Mouse (Mus musculus): ENCODE measurements around the gene Slc3a2. TPM values are rescaled to one million over a fixed set of nuclear protein-coding genes. Genes with fewer than 3 reads are reported as not detected.

The Slc3a2 gene
- polyA plus RNA-seq, 1 experiment from 2014 or later, result 161 TPM

GRCm38 (mm10) chr19:8706132-8706667 is 17.0 kb downstream of the Slc3a2 start:
- H3K27me3 ChIP-seq (ENCODE audit: control insufficient read depth, insufficient read depth, low read length), result no peaks in the 10 kb centered on the region
- peaks cover 12% of the 10 kb centered on the region; the same call in 1 of the 2 replicates for H3K4me1 ChIP-seq (replicated peaks; ENCODE audit: control insufficient read depth, insufficient read depth, low read length)
- H3K27ac ChIP-seq, result no peak overlapping the region
- WGBS, result 88% methylated on average over 7 of the region's 7 CpGs
- H3K4me3 ChIP-seq (replicated peaks; ENCODE audit: low read length), result no peak overlapping the region
- DNase-seq (ENCODE audit: low spot score), result no peak
- ATAC-seq (ENCODE audit: low FRiP score), result no peak
- H3K9ac ChIP-seq, result no peak overlapping the region
- no peak overlapping the region for H3K4me2 ChIP-seq (replicated peaks)
- H3K36me3 ChIP-seq (replicated peaks; ENCODE audit: control insufficient read depth, insufficient read depth), result peaks cover 48% of the 10 kb centered on the region
- no peaks in the 10 kb centered on the region for H3K9me3 ChIP-seq (ENCODE audit: control insufficient read depth, low read length)

- H3K4me1 ChIP-seq (replicated peaks; ENCODE audit: control insufficient read depth, insufficient read depth, low read length), result 0 out of 2 replicates have a peak, but pooled peaks cover 2% of the 10 kb centered on the region
- DNase-seq (ENCODE audit: low spot score) (no peak), ATAC-seq (ENCODE audit: low FRiP score) (no peak)
- no peaks in the 10 kb centered on the region for H3K9me3 ChIP-seq (ENCODE audit: control insufficient read depth, low read length)
- no peak overlapping the region for H3K4me3 ChIP-seq (replicated peaks; ENCODE audit: low read length)
- peaks cover 38% of the 10 kb centered on the region for H3K36me3 ChIP-seq (replicated peaks; ENCODE audit: control insufficient read depth, insufficient read depth)
- no peaks in the 10 kb centered on the region for H3K27me3 ChIP-seq (ENCODE audit: control insufficient read depth, insufficient read depth, low read length)
- no peak overlapping the region for H3K4me2 ChIP-seq (replicated peaks)
- 76% methylated on average over 6 of the region's 6 CpGs for WGBS
- H3K9ac ChIP-seq, result no peak overlapping the region
- no peak overlapping the region for H3K27ac ChIP-seq
Measured at GRCm38 (mm10) chr19:8705026-8705708, 18.0 kb downstream of the Slc3a2 start.

- Histone ChIP-seq H3K27ac (no peak overlapping the region), H3K36me3 (replicated peaks; ENCODE audit: control insufficient read depth, insufficient read depth) (peaks cover 22% of the 10 kb centered on the region), H3K4me1 (replicated peaks; ENCODE audit: control insufficient read depth, insufficient read depth, low read length) (no peaks in the 10 kb centered on the region), H3K4me3 (replicated peaks; ENCODE audit: low read length) (no peak overlapping the region), H3K9me3 (ENCODE audit: control insufficient read depth, low read length) (no peaks in the 10 kb centered on the region), H3K4me2 (replicated peaks) (no peak overlapping the region), H3K27me3 (ENCODE audit: control insufficient read depth, insufficient read depth, low read length) (no peaks in the 10 kb centered on the region), H3K9ac (no peak overlapping the region)
- 54% methylated on average over 3 of the region's 4 CpGs for WGBS
- DNase-seq (ENCODE audit: low spot score) (no peak), ATAC-seq (ENCODE audit: low FRiP score) (no peak)
Measured at GRCm38 (mm10) chr19:8703571-8703970, 19.6 kb downstream of the Slc3a2 start.

- H3K9me3 ChIP-seq (ENCODE audit: control insufficient read depth, low read length), result no peaks in the 10 kb centered on the region
- DNase-seq (ENCODE audit: low spot score) (no peak), ATAC-seq (ENCODE audit: low FRiP score) (no peak)
- no peak overlapping the region for H3K4me3 ChIP-seq (replicated peaks; ENCODE audit: low read length)
- no peak overlapping the region for H3K27ac ChIP-seq
- no peak overlapping the region for H3K4me2 ChIP-seq (replicated peaks)
- H3K36me3 ChIP-seq (replicated peaks; ENCODE audit: control insufficient read depth, insufficient read depth), result peaks cover 11% of the 10 kb centered on the region
- WGBS, result 57% methylated on average over 3 of the region's 3 CpGs
- H3K9ac ChIP-seq, result no peak overlapping the region
- no peaks in the 10 kb centered on the region for H3K27me3 ChIP-seq (ENCODE audit: control insufficient read depth, insufficient read depth, low read length)
- no peaks in the 10 kb centered on the region for H3K4me1 ChIP-seq (replicated peaks; ENCODE audit: control insufficient read depth, insufficient read depth, low read length)
Measured at GRCm38 (mm10) chr19:8702458-8702857, 20.7 kb downstream of the Slc3a2 start.

- no peaks in the 10 kb centered on the region for H3K9me3 ChIP-seq (ENCODE audit: control insufficient read depth, low read length)
- H3K27ac ChIP-seq, result no peak overlapping the region
- DNase-seq (ENCODE audit: low spot score) (no peak), ATAC-seq (ENCODE audit: low FRiP score) (no peak)
- no peaks in the 10 kb centered on the region for H3K4me1 ChIP-seq (replicated peaks; ENCODE audit: control insufficient read depth, insufficient read depth, low read length)
- H3K4me2 ChIP-seq (replicated peaks), result no peak overlapping the region
- H3K9ac ChIP-seq, result no peak overlapping the region
- H3K27me3 ChIP-seq (ENCODE audit: control insufficient read depth, insufficient read depth, low read length), result no peaks in the 10 kb centered on the region
- no peak overlapping the region for H3K4me3 ChIP-seq (replicated peaks; ENCODE audit: low read length)
- no peaks in the 10 kb centered on the region for H3K36me3 ChIP-seq (replicated peaks; ENCODE audit: control insufficient read depth, insufficient read depth)
- 84% methylated on average over 9 of the region's 9 CpGs for WGBS
Measured at GRCm38 (mm10) chr19:8699652-8700051, 23.5 kb downstream of the Slc3a2 start.

- H3K27me3 ChIP-seq (ENCODE audit: control insufficient read depth, insufficient read depth, low read length), result no peaks in the 10 kb centered on the region
- H3K4me1 ChIP-seq (replicated peaks; ENCODE audit: control insufficient read depth, insufficient read depth, low read length), result 0 out of 2 replicates have a peak, but pooled peaks cover 3% of the 10 kb centered on the region
- no peak for DNase-seq (ENCODE audit: low spot score)
- no peaks in the 10 kb centered on the region for H3K36me3 ChIP-seq (replicated peaks; ENCODE audit: control insufficient read depth, insufficient read depth)
- H3K4me2 ChIP-seq (replicated peaks), result no peak overlapping the region
- ATAC-seq (ENCODE audit: low FRiP score), result peak; percentile 21; the same call in 1 of the 2 replicates
- 66% methylated on average over 6 of the region's 6 CpGs for WGBS
- no peak overlapping the region for H3K4me3 ChIP-seq (replicated peaks; ENCODE audit: low read length)
- H3K9me3 ChIP-seq (ENCODE audit: control insufficient read depth, low read length), result no peaks in the 10 kb centered on the region
- no peak overlapping the region for H3K27ac ChIP-seq
- H3K9ac ChIP-seq, result no peak overlapping the region
Measured at GRCm38 (mm10) chr19:8695330-8695729, 27.8 kb downstream of the Slc3a2 start.

GRCm38 (mm10) chr19:8692740-8693139 is 30.4 kb downstream of the Slc3a2 start:
- Histone ChIP-seq H3K4me1 (replicated peaks; ENCODE audit: control insufficient read depth, insufficient read depth, low read length) (0 out of 2 replicates have a peak, but pooled peaks cover 3% of the 10 kb centered on the region), H3K4me3 (replicated peaks; ENCODE audit: low read length) (no peak overlapping the region), H3K27me3 (ENCODE audit: control insufficient read depth, insufficient read depth, low read length) (no peaks in the 10 kb centered on the region), H3K9me3 (ENCODE audit: control insufficient read depth, low read length) (no peaks in the 10 kb centered on the region), H3K4me2 (replicated peaks) (no peak overlapping the region), H3K36me3 (replicated peaks; ENCODE audit: control insufficient read depth, insufficient read depth) (no peaks in the 10 kb centered on the region), H3K9ac (no peak overlapping the region), H3K27ac (no peak overlapping the region)
- no peak for DNase-seq (ENCODE audit: low spot score)
- no peak for ATAC-seq (ENCODE audit: low FRiP score)
- WGBS, result 55% methylated on average over 5 of the region's 5 CpGs

- DNase-seq (ENCODE audit: low spot score) (no peak), ATAC-seq (ENCODE audit: low FRiP score) (no peak)
- 52% methylated on average over 9 of the region's 9 CpGs for WGBS
- 0 out of 2 replicates have a peak, but pooled peaks cover 3% of the 10 kb centered on the region for H3K4me1 ChIP-seq (replicated peaks; ENCODE audit: control insufficient read depth, insufficient read depth, low read length)
- no peak overlapping the region for H3K4me2 ChIP-seq (replicated peaks)
- H3K36me3 ChIP-seq (replicated peaks; ENCODE audit: control insufficient read depth, insufficient read depth), result no peaks in the 10 kb centered on the region
- no peak overlapping the region for H3K27ac ChIP-seq
- H3K4me3 ChIP-seq (replicated peaks; ENCODE audit: low read length), result no peak overlapping the region
- H3K27me3 ChIP-seq (ENCODE audit: control insufficient read depth, insufficient read depth, low read length), result no peaks in the 10 kb centered on the region
- H3K9ac ChIP-seq, result no peak overlapping the region
- H3K9me3 ChIP-seq (ENCODE audit: control insufficient read depth, low read length), result no peaks in the 10 kb centered on the region
Measured at GRCm38 (mm10) chr19:8691871-8692539, 31.2 kb downstream of the Slc3a2 start.

- ATAC-seq (ENCODE audit: low FRiP score) (no peak), DNase-seq (ENCODE audit: low spot score) (no peak)
- no peaks in the 10 kb centered on the region for H3K9me3 ChIP-seq (ENCODE audit: control insufficient read depth, low read length)
- no peaks in the 10 kb centered on the region for H3K4me1 ChIP-seq (replicated peaks; ENCODE audit: control insufficient read depth, insufficient read depth, low read length)
- 80% methylated on average over 2 of the region's 2 CpGs for WGBS
- no peak overlapping the region for H3K4me3 ChIP-seq (replicated peaks; ENCODE audit: low read length)
- H3K4me2 ChIP-seq (replicated peaks), result no peak overlapping the region
- no peaks in the 10 kb centered on the region for H3K27me3 ChIP-seq (ENCODE audit: control insufficient read depth, insufficient read depth, low read length)
- no peak overlapping the region for H3K9ac ChIP-seq
- no peak overlapping the region for H3K27ac ChIP-seq
- no peaks in the 10 kb centered on the region for H3K36me3 ChIP-seq (replicated peaks; ENCODE audit: control insufficient read depth, insufficient read depth)
Measured at GRCm38 (mm10) chr19:8683627-8684026, 39.5 kb downstream of the Slc3a2 start.
